Mouse (Mus musculus) small intestine, adult 2 months (tissue): Measurements from ENCODE around the gene Rgs13. TPM values are rescaled to one million over a fixed set of nuclear protein-coding genes. Genes with fewer than 3 reads are reported as not detected.

Source experiments
- H3K27ac ChIP-seq: fragments of 200-500 bp; 2 replicates; pipeline ENCODE4 v1.5.1; 2012; ENCODE audit warnings: low read depth, low read length, control low read depth, inconsistent platforms; ENCODE audit not compliant: insufficient read depth
- H3K27me3 ChIP-seq: fragments of 200-500 bp; 2 replicates; pipeline ENCODE4 v1.6.1; 2012; ENCODE audit warnings: mild to moderate bottlenecking, moderate library complexity, low read length, inconsistent platforms; ENCODE audit not compliant: control insufficient read depth, insufficient read depth
- H3K36me3 ChIP-seq: fragments of 200-500 bp; 2 replicates; pipeline ENCODE4 v1.6.1; 2012; ENCODE audit warnings: mild to moderate bottlenecking, low read length, control low read depth, inconsistent platforms; ENCODE audit not compliant: control insufficient read depth, insufficient read depth
- H3K4me1 ChIP-seq: fragments of 200-500 bp; 2 replicates; pipeline ENCODE4 v1.6.1; 2012; ENCODE audit warnings: low read length, inconsistent platforms, mixed read lengths; ENCODE audit not compliant: control insufficient read depth, insufficient read depth, insufficient read length
- H3K4me3 ChIP-seq: fragments of 200-500 bp; 2 replicates; pipeline ENCODE4 v1.5.1; 2012; ENCODE audit warnings: low read depth, mild to moderate bottlenecking, control low read depth, inconsistent platforms, low read length, moderate library complexity
- CTCF ChIP-seq: fragments of 200-500 bp; IDR thresholded peaks from 2 replicates; pipeline ENCODE4 v1.5.1; 2012; ENCODE audit warnings: low read depth, mild to moderate bottlenecking, control low read depth, inconsistent platforms, low read length, moderate library complexity, mixed read lengths; ENCODE audit not compliant: insufficient replicate concordance, insufficient read length; ENCODE audit errors: extremely low read depth
- POLR2A ChIP-seq: fragments of 200-500 bp; IDR thresholded peaks from 2 replicates; pipeline ENCODE4 v1.6.1; 2012; ENCODE audit warnings: low read depth, mild to moderate bottlenecking, control low read depth, inconsistent platforms, low read length, moderate library complexity
- WGBS: fragments of 180-500 bp; shearing (Covaris S2); methylation state at CpG from one replicate; pipeline ENCODE4 v1.1.7; 2018; 5-methylcytosine and 5-hydroxymethylcytosine counted together
- polyA plus RNA-seq: library from polyadenylated mRNA; depleted of rRNA; stranded (reverse); fragments of >200 nt; gene quantifications from 2 replicates; pipeline ENCODE4 v1.2.3, GENCODE M21; 2012; rRNA removed

The Rgs13 gene
- polyA plus RNA-seq, 1 experiment: 0.08 TPM

DNA sequence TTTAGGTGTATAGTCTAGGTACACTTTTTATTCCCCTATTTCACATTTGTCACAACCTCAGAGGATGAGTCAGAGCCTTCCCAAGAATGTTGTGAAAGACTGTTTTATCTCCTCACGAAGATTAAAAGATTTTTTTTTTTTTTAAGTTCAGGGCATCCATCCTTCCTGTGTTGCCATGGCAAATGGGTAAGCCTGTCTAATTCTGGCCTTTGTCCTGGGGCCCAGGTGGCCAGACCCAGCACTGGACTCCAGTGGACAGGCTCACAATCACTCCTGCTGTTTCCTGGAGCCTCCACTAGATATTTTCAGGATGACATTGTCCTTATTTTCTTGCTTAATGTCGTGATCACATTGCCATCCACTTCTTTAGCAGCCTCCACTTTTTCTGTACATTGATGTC lies 57.7 kb downstream of the Rgs13 start:
- 65% methylated on average over 2 of the region's 2 CpGs for WGBS
- Histone ChIP-seq H3K36me3 (no peaks in the 10 kb centered on the region), H3K27me3 (no peaks in the 10 kb centered on the region), H3K4me1 (no peaks in the 10 kb centered on the region), H3K27ac (no peak overlapping the region), H3K4me3 (no peak overlapping the region)
- no peak for TF ChIP-seq POLR2A

- Histone ChIP-seq H3K36me3 (no peaks in the 10 kb centered on the region), H3K27ac (no peak overlapping the region), H3K4me1 (no peaks in the 10 kb centered on the region), H3K4me3 (no peak overlapping the region), H3K27me3 (no peaks in the 10 kb centered on the region)
- 19% methylated on average over 6 of the region's 6 CpGs for WGBS
- TF ChIP-seq CTCF (no peak), POLR2A (no peak)
Observed at GRCm38 (mm10) chr1:144115848-144116727, 61.1 kb downstream of the Rgs13 start.

DNA sequence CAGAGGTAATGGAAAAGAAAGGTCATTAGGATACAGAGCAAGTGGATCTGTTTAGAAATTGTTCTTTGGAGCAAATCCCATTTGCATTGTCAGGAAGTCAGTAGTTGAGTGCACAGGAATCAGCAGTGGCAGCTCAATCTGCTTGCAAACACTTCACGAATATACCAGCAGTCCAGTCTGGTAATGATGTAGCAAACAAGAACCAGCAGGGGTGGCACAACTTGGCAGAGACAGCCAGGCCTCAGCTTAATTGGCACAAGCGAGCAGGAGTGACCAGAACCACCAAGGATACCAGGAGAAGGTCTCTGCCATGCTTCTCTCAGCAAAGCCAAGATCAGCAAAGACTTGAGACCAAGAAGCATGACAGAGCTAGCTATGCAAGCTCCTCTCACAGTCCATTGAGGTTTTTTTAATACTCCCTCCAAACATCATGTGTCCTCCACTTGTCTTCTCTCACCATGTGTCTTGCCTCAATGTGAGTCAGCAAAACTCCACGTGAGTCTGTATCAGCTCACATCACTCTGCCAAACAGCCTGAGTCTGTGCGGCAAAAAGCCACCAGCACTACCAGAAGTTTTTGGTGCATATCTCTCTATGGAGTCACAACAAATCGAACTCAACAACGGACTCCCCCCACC lies 63.6 kb downstream of the Rgs13 start:
- Histone ChIP-seq H3K36me3 (no peaks in the 10 kb centered on the region), H3K4me3 (no peak overlapping the region), H3K4me1 (no peaks in the 10 kb centered on the region), H3K27me3 (no peaks in the 10 kb centered on the region), H3K27ac (no peak overlapping the region)
- TF ChIP-seq CTCF: no peak
- no peak for TF ChIP-seq POLR2A
- WGBS: 71% methylated on average over 6 of the region's 6 CpGs

DNA sequence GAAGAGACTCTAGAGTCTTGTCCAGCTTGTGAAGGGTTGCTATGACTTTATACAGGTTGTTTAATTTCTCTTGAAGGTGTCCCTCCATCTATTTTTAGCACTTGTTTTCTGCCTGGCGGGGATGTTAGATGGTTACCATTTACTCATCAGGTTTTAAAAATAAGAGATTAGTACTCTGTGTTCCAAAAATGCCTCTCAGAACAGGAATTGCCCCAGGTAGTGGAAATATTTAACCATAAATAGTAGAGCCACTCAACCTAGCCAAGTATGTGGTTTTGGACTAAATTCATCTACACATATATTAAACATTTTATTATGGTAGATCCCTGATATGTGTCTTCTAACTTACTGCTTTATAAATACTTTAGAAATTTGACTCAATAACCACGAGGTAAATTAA lies 64.2 kb downstream of the Rgs13 start:
- WGBS: 64% methylated on average over 2 of the region's 2 CpGs

DNA sequence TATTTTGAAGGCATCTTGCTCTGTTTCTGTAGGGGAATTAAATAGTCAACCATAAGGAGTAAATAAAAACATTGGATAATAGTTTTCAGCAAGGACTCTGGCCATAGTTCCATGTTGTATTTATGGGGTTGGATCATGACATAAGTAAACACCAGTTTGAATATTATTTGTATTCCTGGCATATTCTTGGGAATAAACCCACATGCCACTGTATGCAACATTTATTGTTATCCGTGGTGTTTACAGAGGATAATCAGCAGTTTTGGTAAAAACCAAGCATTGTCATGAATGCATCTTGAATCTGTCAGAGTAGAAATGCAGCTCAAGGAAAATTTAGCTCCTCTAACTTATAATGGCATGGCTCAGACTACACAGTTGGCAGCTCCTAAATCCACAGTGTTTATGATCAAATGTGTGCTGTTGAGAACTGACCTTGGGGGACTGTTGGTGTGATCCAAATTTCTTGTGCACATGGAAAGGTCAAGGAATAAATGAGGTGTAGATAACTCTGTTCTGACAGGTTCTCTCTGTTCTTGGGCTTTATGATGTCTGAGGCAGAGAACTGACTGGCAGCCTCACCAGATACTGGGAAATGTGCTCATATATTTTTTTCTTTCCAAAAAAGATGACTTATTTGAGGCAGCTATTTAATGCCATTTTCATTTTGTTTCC lies 78.4 kb downstream of the Rgs13 start:
- WGBS: 66% methylated on average over 1 of the region's 1 CpGs
- no peaks in the 10 kb centered on the region for H3K36me3 ChIP-seq
- H3K4me3 ChIP-seq: no peak overlapping the region
- H3K27ac ChIP-seq: no peak overlapping the region
- H3K27me3 ChIP-seq: no peaks in the 10 kb centered on the region
- no peaks in the 10 kb centered on the region for H3K4me1 ChIP-seq
- TF ChIP-seq CTCF (no peak), POLR2A (no peak)

More for the DNA sequence above, 64.2 kb downstream of the Rgs13 start:
- Histone ChIP-seq H3K4me1 (no peaks in the 10 kb centered on the region), H3K4me3 (no peak overlapping the region), H3K36me3 (no peaks in the 10 kb centered on the region), H3K27me3 (no peaks in the 10 kb centered on the region), H3K27ac (no peak overlapping the region)
- TF ChIP-seq POLR2A (no peak), CTCF (no peak)

GRCm38 (mm10) chr1:144090410-144090809 lies 86.8 kb downstream of the Rgs13 start:
- Histone ChIP-seq H3K36me3 (no peaks in the 10 kb centered on the region), H3K4me3 (no peak overlapping the region), H3K27ac (no peak overlapping the region), H3K27me3 (no peaks in the 10 kb centered on the region), H3K4me1 (no peaks in the 10 kb centered on the region)
- TF ChIP-seq POLR2A (no peak), CTCF (no peak)
- 82% methylated on average over 1 of the region's 1 CpGs for WGBS

Other genes starting within 250 kb of the Rgs13 start
- 0.60 and 1.6 TPM in 2 replicates for gene Rgs2, start 173.2 kb downstream of the Rgs13 start, polyA plus RNA-seq
- 0.11 and 0.43 TPM in 2 replicates for gene Rgs1, start 71.9 kb upstream of the Rgs13 start, polyA plus RNA-seq